Mouse (Mus musculus) small intestine, adult 2 months (tissue): Measurements from ENCODE around the gene Ccnd3.

Experiments
- CTCF ChIP-seq: fragments of 200-500 bp; IDR thresholded peaks from 2 replicates; pipeline ENCODE4 v1.5.1; 2012; ENCODE audit warnings: low read depth, mild to moderate bottlenecking, control low read depth, inconsistent platforms, low read length, moderate library complexity, mixed read lengths; ENCODE audit not compliant: insufficient replicate concordance, insufficient read length; ENCODE audit errors: extremely low read depth
- POLR2A ChIP-seq: fragments of 200-500 bp; IDR thresholded peaks from 2 replicates; pipeline ENCODE4 v1.6.1; 2012; ENCODE audit warnings: low read depth, mild to moderate bottlenecking, control low read depth, inconsistent platforms, low read length, moderate library complexity

GRCm38 (mm10) chr17:47524991-47525390, 20.1 kb downstream of the Ccnd3 start:
- no peak for TF ChIP-seq CTCF
- TF ChIP-seq POLR2A, result no peak
